Mouse (Mus musculus): ENCODE data around the gene G3bp1.

G3bp1 gene

DNA sequence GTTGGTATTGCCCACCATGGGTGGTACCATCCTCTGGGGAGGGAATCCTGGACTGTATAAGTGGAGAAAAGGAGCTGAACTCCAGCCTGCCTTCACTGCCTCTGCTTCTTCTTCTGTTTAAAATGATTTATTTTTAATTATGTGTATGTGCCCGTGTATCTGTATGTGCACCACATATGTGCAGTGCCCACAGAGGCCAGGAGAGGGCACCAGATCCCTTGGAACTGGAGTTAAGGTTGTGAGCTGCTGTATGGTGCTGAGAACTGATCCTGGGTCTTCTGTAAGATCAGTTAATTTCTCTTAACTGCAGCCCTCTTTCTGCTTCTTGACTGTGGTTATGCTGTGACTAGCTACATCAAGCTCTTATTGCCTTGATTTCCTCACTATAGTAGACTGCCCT is 76.2 kb downstream of the G3bp1 start:
- DNase-seq (ENCODE audit: low spot score in 2 of 2), result no peak

Measured in thymus, postnatal 10 days (tissue).